Mouse (Mus musculus): ENCODE results near the gene Trim68. TPM values are rescaled to one million over a fixed set of nuclear protein-coding genes. Genes with fewer than 3 reads are reported as not detected.
"Not testable (repeated sequence)": the region's sequence is repeated elsewhere in the genome, so short reads cannot be mapped to it uniquely, and the experiment has no call there.

Trim68 gene
- total RNA-seq (2014; fragmentation: Nextera tagmentation) (6.7 and 8.4 TPM in 2 replicates), total RNA-seq (2017) (1.8 and 6.0 TPM in 2 replicates)

- ATAC-seq (replicated peaks; ENCODE audit: low FRiP score, low TSS enrichment, poor library complexity, severe bottlenecking): peak; percentile 100
These were observed at the start of gene Trim68 for GRCm38 (mm10) chr7:102686944-102687501. Gene Trim68 (minus strand): TSS chr7:102687327.

DNA sequence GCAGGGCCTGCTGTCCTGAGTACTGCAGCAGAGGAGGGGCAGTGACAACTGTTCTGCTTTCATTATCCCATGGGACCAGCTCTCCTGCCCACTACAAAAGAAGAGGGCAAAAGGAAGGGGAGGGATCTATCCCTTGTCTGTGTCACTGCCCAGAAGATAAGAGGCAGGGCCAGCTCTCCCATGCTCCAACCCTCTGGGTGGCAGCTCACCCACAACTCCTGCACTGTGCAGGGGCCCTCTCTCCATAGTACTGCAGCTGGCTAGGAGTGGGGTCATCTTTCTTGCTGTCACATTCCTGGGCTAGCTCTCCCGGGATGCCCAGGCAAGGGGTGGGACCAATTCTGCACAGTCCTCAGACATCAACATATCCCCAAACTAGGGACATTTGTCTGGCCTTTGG is 46.7 kb upstream of the Trim68 start:
- ATAC-seq (replicated peaks; ENCODE audit: low FRiP score, low TSS enrichment, poor library complexity, severe bottlenecking): no peak

DNA sequence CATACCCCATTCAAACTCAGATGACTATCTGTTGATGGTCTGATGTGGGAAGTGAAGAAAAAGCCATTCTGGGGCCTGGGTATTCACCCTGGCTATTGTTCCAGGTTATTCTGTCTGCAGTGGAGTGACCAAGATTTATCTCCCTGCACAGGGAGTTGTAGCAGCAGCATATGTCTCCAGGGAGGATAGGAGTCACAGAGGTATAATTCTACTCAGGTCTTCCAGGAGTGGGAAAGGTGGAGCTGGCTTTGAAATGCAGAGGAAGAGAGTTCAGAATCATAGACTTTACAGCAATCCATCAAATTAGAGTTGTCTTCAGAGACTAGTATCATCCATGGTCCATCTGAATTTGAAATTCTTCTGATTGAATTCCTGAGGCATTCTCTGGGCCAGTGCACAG is 40.3 kb upstream of the Trim68 start, which contains the start of gene Olfr559:
TSS of gene Olfr559 (minus strand) at position 101 of the 400 bp plus-strand sequence.
- no peak for ATAC-seq (replicated peaks; ENCODE audit: low FRiP score, low TSS enrichment, poor library complexity, severe bottlenecking)

DNA sequence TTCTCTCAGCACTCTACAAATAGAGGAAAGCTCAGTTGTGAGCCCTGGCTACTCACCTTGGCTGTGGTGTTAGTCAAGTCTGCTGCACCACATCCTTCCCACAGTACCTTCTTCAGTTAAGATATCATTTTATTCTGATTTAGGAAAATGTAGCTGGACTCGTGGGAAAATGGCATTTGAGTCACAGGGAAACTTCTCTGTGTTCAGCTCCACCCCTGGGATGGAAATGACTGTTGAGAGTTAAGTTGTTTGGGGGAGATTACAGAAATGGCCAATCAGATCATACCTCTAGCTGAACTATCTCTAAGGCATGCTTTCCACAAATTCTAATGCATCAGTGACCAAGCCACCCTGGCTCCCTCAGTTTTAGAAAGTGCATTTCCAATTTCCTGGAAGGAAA is 31.8 kb upstream of the Trim68 start, which contains the start of gene Olfr33:
TSS of gene Olfr33 (minus strand) at position 101 of the 400 bp plus-strand sequence.
- ATAC-seq (replicated peaks; ENCODE audit: low FRiP score, low TSS enrichment, poor library complexity, severe bottlenecking): no peak

- ATAC-seq (replicated peaks; ENCODE audit: low FRiP score, low TSS enrichment, poor library complexity, severe bottlenecking): no peak
These were observed 14.8 kb upstream of the Trim68 start, which contains the start of gene Olfr558 for GRCm38 (mm10) chr7:102701915-102702314. Gene Olfr558 (plus strand): TSS chr7:102702215.

DNA sequence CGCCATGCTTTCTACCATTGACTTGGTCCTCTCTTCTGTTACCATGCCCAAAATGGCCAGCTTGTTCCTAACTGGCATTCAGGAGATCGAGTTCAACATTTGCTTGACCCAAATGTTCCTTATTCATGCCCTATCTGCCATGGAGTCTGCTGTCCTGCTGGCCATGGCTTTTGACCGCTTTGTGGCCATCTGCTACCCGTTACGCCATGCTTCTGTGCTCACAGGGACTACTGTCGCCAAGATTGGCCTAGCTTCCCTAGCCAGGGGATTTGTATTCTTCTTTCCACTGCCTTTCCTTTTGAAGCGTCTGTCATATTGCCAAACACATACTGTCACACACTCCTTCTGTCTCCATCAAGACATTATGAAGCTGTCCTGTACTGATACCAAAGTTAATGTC is 11.3 kb upstream of the Trim68 start:
- no peak for ATAC-seq (replicated peaks; ENCODE audit: low FRiP score, low TSS enrichment, poor library complexity, severe bottlenecking)

- peak; percentile 91 for ATAC-seq (replicated peaks; ENCODE audit: low FRiP score, low TSS enrichment, poor library complexity, severe bottlenecking)
These were observed 8.4 kb upstream of the Trim68 start, which contains the start of gene Olfr557 for GRCm38 (mm10) chr7:102695358-102696125. Gene Olfr557 (plus strand): TSS chr7:102695910.

- no peak for ATAC-seq (replicated peaks; ENCODE audit: low FRiP score, low TSS enrichment, poor library complexity, severe bottlenecking)
These were observed 5.2 kb downstream of the Trim68 start for GRCm38 (mm10) chr7:102681916-102682315.

GRCm38 (mm10) chr7:102676225-102676624 is 10.9 kb downstream of the Trim68 start:
- no peak for ATAC-seq (replicated peaks; ENCODE audit: low FRiP score, low TSS enrichment, poor library complexity, severe bottlenecking)

DNA sequence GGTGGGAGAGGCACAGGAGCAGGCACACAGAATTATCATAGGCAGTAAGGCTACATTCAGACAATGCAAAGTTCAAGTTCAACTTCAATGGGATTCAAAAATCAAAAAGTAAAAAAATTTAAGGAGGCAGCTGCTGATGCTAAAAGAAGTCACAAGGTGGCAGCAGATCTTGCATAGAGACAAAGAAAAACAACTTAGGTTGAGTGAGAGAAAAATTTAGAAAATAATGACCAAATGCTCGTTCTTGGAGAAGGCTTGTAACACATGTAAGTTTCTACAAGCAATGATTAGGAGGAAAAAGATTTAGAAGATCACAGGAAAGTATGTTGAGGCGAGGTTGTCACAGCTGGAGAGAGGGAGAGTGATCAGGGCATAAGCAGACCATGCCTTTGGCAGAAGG is 21.7 kb downstream of the Trim68 start:
- ATAC-seq (replicated peaks; ENCODE audit: low FRiP score, low TSS enrichment, poor library complexity, severe bottlenecking): no peak

- ATAC-seq (replicated peaks; ENCODE audit: low FRiP score, low TSS enrichment, poor library complexity, severe bottlenecking): no peak
These were observed 22.5 kb downstream of the Trim68 start, which contains the start of gene Olfr556 for GRCm38 (mm10) chr7:102664599-102664998. Gene Olfr556 (plus strand): TSS chr7:102664899.

GRCm38 (mm10) chr7:102658523-102658922 is 28.6 kb downstream of the Trim68 start, which contains the start of gene Olfr555:
Gene Olfr555 (plus strand): TSS chr7:102658823.
- no peak for ATAC-seq (replicated peaks; ENCODE audit: low FRiP score, low TSS enrichment, poor library complexity, severe bottlenecking)

- ATAC-seq (replicated peaks; ENCODE audit: low FRiP score, low TSS enrichment, poor library complexity, severe bottlenecking): not testable (repeated sequence)
These were observed 42.2 kb downstream of the Trim68 start for GRCm38 (mm10) chr7:102644945-102645344.

DNA sequence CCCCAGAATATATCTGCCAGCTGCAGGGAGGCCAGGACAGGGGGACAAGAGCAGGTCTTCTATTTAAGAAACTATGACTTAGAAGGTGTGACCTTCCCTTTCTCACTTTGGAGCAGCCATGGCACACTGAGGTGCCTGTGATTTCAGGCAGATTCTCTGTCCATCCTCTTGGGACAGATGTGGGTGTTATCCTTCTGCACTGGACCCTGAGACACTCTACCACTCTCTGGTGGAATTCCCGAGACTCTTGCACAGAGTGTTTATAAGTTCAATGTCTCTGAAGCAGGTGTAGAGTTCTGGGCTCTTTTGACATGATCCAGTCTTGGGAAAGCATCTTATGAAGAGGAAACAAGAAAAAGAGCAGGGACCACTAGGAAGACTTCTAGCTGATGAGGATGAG is 49.0 kb downstream of the Trim68 start, which contains the start of gene Olfr554:
TSS of gene Olfr554 (plus strand) at position 301 of the 400 bp plus-strand sequence.
- ATAC-seq (replicated peaks; ENCODE audit: low FRiP score, low TSS enrichment, poor library complexity, severe bottlenecking): no peak

DNA sequence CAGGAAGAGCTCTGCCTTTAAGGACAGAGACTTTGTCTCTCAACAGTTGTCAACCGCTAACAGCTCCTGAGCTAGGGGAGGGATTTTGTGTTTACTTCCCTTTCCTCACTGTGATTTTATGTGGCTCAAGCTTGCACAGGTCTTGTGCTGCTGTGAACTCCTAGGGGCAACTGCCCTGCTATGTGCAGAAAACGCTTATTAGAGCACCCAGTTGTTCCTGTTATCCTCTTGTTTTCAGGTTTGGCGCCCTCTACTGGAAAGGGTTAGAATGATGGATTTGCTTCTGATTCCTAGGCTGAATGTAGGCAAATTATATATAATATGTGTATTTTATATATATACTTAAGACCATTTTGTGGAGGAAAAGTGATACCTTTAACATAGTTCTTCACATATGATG is 50.5 kb downstream of the Trim68 start:
- peak; percentile 88 for ATAC-seq (replicated peaks; ENCODE audit: low FRiP score, low TSS enrichment, poor library complexity, severe bottlenecking)

Other genes with a start within 250 kb of the Trim68 start
- 270 and 301 TPM in 2 replicates for gene Rrm1, start 245.6 kb downstream of the Trim68 start, total RNA-seq (2014; fragmentation: Nextera tagmentation)
- gene Rrm1, start 245.6 kb downstream of the Trim68 start, total RNA-seq (2017): 1,022 TPM in 2 replicates
- gene Olfr543, start 205.6 kb downstream of the Trim68 start, total RNA-seq (2014; fragmentation: Nextera tagmentation): not detected in 2 replicates
- 0.09 TPM in 1 of 2 replicates, not detected in the other for gene Olfr543, start 205.6 kb downstream of the Trim68 start, total RNA-seq (2017)
- gene Olfr544, start 199.0 kb downstream of the Trim68 start, total RNA-seq (2014; fragmentation: Nextera tagmentation): not detected in 2 replicates
- 0.05 TPM in 1 of 2 replicates, not detected in the other for gene Olfr544, start 199.0 kb downstream of the Trim68 start, total RNA-seq (2017)
- gene Olfr545, start 187.8 kb downstream of the Trim68 start, total RNA-seq (2014; fragmentation: Nextera tagmentation): not detected in 2 replicates
- not detected in 2 replicates for gene Olfr545, start 187.8 kb downstream of the Trim68 start, total RNA-seq (2017)
- not detected in 2 replicates for gene Olfr547, start 152.6 kb downstream of the Trim68 start, total RNA-seq (2014; fragmentation: Nextera tagmentation)
- not detected in 2 replicates for gene Olfr547, start 152.6 kb downstream of the Trim68 start, total RNA-seq (2017)
- gene Olfr548-ps1, start 146.4 kb downstream of the Trim68 start, total RNA-seq (2014; fragmentation: Nextera tagmentation): not detected in 2 replicates
- gene Olfr548-ps1, start 146.4 kb downstream of the Trim68 start, total RNA-seq (2017): not detected in 2 replicates
- gene Olfr549, start 137.5 kb downstream of the Trim68 start, total RNA-seq (2014; fragmentation: Nextera tagmentation): not detected in 2 replicates
- gene Olfr549, start 137.5 kb downstream of the Trim68 start, total RNA-seq (2017): not detected in 2 replicates
- gene Trim21, start 121.8 kb downstream of the Trim68 start, total RNA-seq (2014; fragmentation: Nextera tagmentation): 10.2 and 20.0 TPM in 2 replicates
- gene Trim21, start 121.8 kb downstream of the Trim68 start, total RNA-seq (2017): 24.0 and 31.5 TPM in 2 replicates
- gene Olfr550, start 115.9 kb downstream of the Trim68 start, total RNA-seq (2014; fragmentation: Nextera tagmentation): not detected in 2 replicates
- gene Olfr550, start 115.9 kb downstream of the Trim68 start, total RNA-seq (2017): 0.04 TPM in 1 of 2 replicates, not detected in the other
- gene Olfr551, start 95.4 kb downstream of the Trim68 start, total RNA-seq (2014; fragmentation: Nextera tagmentation): not detected in 2 replicates
- gene Olfr551, start 95.4 kb downstream of the Trim68 start, total RNA-seq (2017): not detected in 2 replicates
- gene Olfr552, start 89.6 kb downstream of the Trim68 start, total RNA-seq (2014; fragmentation: Nextera tagmentation): 0.20 TPM in 1 of 2 replicates, not detected in the other
- gene Olfr552, start 89.6 kb downstream of the Trim68 start, total RNA-seq (2017): not detected in 2 replicates
- gene Olfr553, start 69.1 kb downstream of the Trim68 start, total RNA-seq (2014; fragmentation: Nextera tagmentation): not detected in 2 replicates
- not detected in 2 replicates for gene Olfr553, start 69.1 kb downstream of the Trim68 start, total RNA-seq (2017)
- gene Olfr554, start 48.9 kb downstream of the Trim68 start, total RNA-seq (2014; fragmentation: Nextera tagmentation): not detected in 2 replicates
- not detected in 2 replicates for gene Olfr554, start 48.9 kb downstream of the Trim68 start, total RNA-seq (2017)
- not detected in 2 replicates for gene Olfr555, start 28.5 kb downstream of the Trim68 start, total RNA-seq (2014; fragmentation: Nextera tagmentation)
- not detected in 2 replicates for gene Olfr555, start 28.5 kb downstream of the Trim68 start, total RNA-seq (2017)
- gene Olfr556, start 22.4 kb downstream of the Trim68 start, total RNA-seq (2014; fragmentation: Nextera tagmentation): not detected in 2 replicates
- not detected in 2 replicates for gene Olfr556, start 22.4 kb downstream of the Trim68 start, total RNA-seq (2017)
- not detected in 2 replicates for gene Olfr557, start 8.6 kb upstream of the Trim68 start, total RNA-seq (2014; fragmentation: Nextera tagmentation)
- gene Olfr557, start 8.6 kb upstream of the Trim68 start, total RNA-seq (2017): not detected in 2 replicates
- not detected in 2 replicates for gene Olfr558, start 14.9 kb upstream of the Trim68 start, total RNA-seq (2014; fragmentation: Nextera tagmentation)
- gene Olfr558, start 14.9 kb upstream of the Trim68 start, total RNA-seq (2017): not detected in 2 replicates
- gene Olfr33, start 31.7 kb upstream of the Trim68 start, total RNA-seq (2014; fragmentation: Nextera tagmentation): not detected in 2 replicates
- gene Olfr33, start 31.7 kb upstream of the Trim68 start, total RNA-seq (2017): not detected in 2 replicates
- gene Olfr559, start 40.2 kb upstream of the Trim68 start, total RNA-seq (2014; fragmentation: Nextera tagmentation): not detected in 2 replicates
- gene Olfr559, start 40.2 kb upstream of the Trim68 start, total RNA-seq (2017): not detected in 2 replicates
- gene Olfr560, start 72.0 kb upstream of the Trim68 start, total RNA-seq (2014; fragmentation: Nextera tagmentation): not detected in 2 replicates
- not detected in 2 replicates for gene Olfr560, start 72.0 kb upstream of the Trim68 start, total RNA-seq (2017)
- not detected in 2 replicates for gene Olfr78, start 72.1 kb upstream of the Trim68 start, total RNA-seq (2014; fragmentation: Nextera tagmentation)
- gene Olfr78, start 72.1 kb upstream of the Trim68 start, total RNA-seq (2017): not detected in 2 replicates
- gene Olfr561, start 83.9 kb upstream of the Trim68 start, total RNA-seq (2014; fragmentation: Nextera tagmentation): not detected in 2 replicates
- gene Olfr561, start 83.9 kb upstream of the Trim68 start, total RNA-seq (2017): not detected in 2 replicates
- not detected in 2 replicates for gene Olfr564, start 116.2 kb upstream of the Trim68 start, total RNA-seq (2014; fragmentation: Nextera tagmentation)
- not detected in 2 replicates for gene Olfr564, start 116.2 kb upstream of the Trim68 start, total RNA-seq (2017)
- gene Olfr566, start 171.4 kb upstream of the Trim68 start, total RNA-seq (2014; fragmentation: Nextera tagmentation): not detected in 2 replicates
- not detected in 2 replicates for gene Olfr566, start 171.4 kb upstream of the Trim68 start, total RNA-seq (2017)
- gene Olfr568, start 189.8 kb upstream of the Trim68 start, total RNA-seq (2014; fragmentation: Nextera tagmentation): not detected in 2 replicates
- gene Olfr568, start 189.8 kb upstream of the Trim68 start, total RNA-seq (2017): not detected in 2 replicates
- gene Olfr569, start 203.6 kb upstream of the Trim68 start, total RNA-seq (2014; fragmentation: Nextera tagmentation): not detected in 2 replicates
- gene Olfr569, start 203.6 kb upstream of the Trim68 start, total RNA-seq (2017): not detected in 2 replicates
- not detected in 2 replicates for gene Olfr570, start 207.2 kb upstream of the Trim68 start, total RNA-seq (2014; fragmentation: Nextera tagmentation)
- gene Olfr570, start 207.2 kb upstream of the Trim68 start, total RNA-seq (2017): not detected in 2 replicates
- not detected in 2 replicates for gene Olfr571, start 230.2 kb upstream of the Trim68 start, total RNA-seq (2014; fragmentation: Nextera tagmentation)
- not detected in 2 replicates for gene Olfr571, start 230.2 kb upstream of the Trim68 start, total RNA-seq (2017)
- not detected in 2 replicates for gene Olfr572, start 237.1 kb upstream of the Trim68 start, total RNA-seq (2014; fragmentation: Nextera tagmentation)
- gene Olfr572, start 237.1 kb upstream of the Trim68 start, total RNA-seq (2017): not detected in 2 replicates

Data from megakaryocyte-erythroid progenitor cell, adult 5-6 weeks (primary cell).